Mouse (Mus musculus) kidney, embryonic 15.5 days (tissue): ENCODE data around the gene Pak4. TPM values are rescaled to one million over a fixed set of nuclear protein-coding genes. Genes with fewer than 3 reads are reported as not detected.

Experiments used
- ATAC-seq: fragments of 200-750 bp; cut with Nextera tagmentation; replicated peaks from 2 replicates; pipeline ENCODE4 v1.8.0; 2017; ENCODE audit warnings: moderate TSS enrichment; ENCODE audit not compliant: low FRiP score
- H3K27ac ChIP-seq: fragments of 300-500 bp; sonication (generic); 2 replicates; pipeline ENCODE4 v1.5.1; 2015; ENCODE audit warnings: mild to moderate bottlenecking, inconsistent platforms
- H3K27me3 ChIP-seq: fragments of 300-500 bp; sonication (generic); 2 replicates; pipeline ENCODE4 v1.6.1; 2015; ENCODE audit warnings: inconsistent platforms
- H3K36me3 ChIP-seq: fragments of 300-500 bp; sonication (generic); 2 replicates; pipeline ENCODE4 v1.6.1; 2015; ENCODE audit warnings: inconsistent platforms
- H3K4me1 ChIP-seq: fragments of 300-500 bp; sonication (generic); 2 replicates; pipeline ENCODE4 v1.6.1; 2015; ENCODE audit warnings: inconsistent platforms
- H3K4me2 ChIP-seq: fragments of 300-500 bp; sonication (generic); 2 replicates; pipeline ENCODE4 v1.6.1; 2015; ENCODE audit warnings: moderate library complexity, mild to moderate bottlenecking, inconsistent platforms
- H3K4me3 ChIP-seq: fragments of 300-500 bp; sonication (generic); replicated peaks from 2 replicates; pipeline ENCODE4 v1.5.1; 2015; ENCODE audit warnings: mild to moderate bottlenecking, inconsistent platforms
- H3K9ac ChIP-seq: fragments of 300-500 bp; sonication (generic); 2 replicates; pipeline ENCODE4 v1.6.1; 2015; ENCODE audit warnings: mild to moderate bottlenecking, inconsistent platforms
- H3K9me3 ChIP-seq: fragments of 300-500 bp; sonication (generic); replicated peaks from 2 replicates; pipeline ENCODE4 v1.6.1; 2016; ENCODE audit warnings: inconsistent platforms
- WGBS: fragments of 180-500 bp; shearing (Covaris S2); methylation state at CpG from one replicate; pipeline ENCODE4 v1.1.7; 2015; ENCODE audit warnings: mixed read lengths; 5-methylcytosine and 5-hydroxymethylcytosine counted together
- polyA plus RNA-seq: library from polyadenylated mRNA; unstranded; fragments of >200 nt; fragmentation: Nextera tagmentation; extraction: Ambion mirVana; gene quantifications from 2 replicates; pipeline ENCODE4 v1.2.1, GENCODE M21; 2015

The Pak4 gene
- polyA plus RNA-seq, 1 experiment from 2014 or later, result 72.1 TPM

- no peaks in the 10 kb centered on the region for H3K36me3 ChIP-seq
- peaks cover 13% of the 10 kb centered on the region for H3K4me1 ChIP-seq
- no peak for ATAC-seq
- no peak overlapping the region for H3K4me3 ChIP-seq
- no peak overlapping the region for H3K9ac ChIP-seq
- 78% methylated on average over 5 of the region's 5 CpGs for WGBS
- H3K27me3 ChIP-seq, result no peaks in the 10 kb centered on the region
- H3K4me2 ChIP-seq, result no peak overlapping the region
- H3K9me3 ChIP-seq, result no peaks in the 10 kb centered on the region
- H3K27ac ChIP-seq, result no peak overlapping the region
Measured at GRCm38 (mm10) chr7:28603136-28603535, 5.2 kb upstream of the Pak4 start.

- H3K4me1 ChIP-seq, result peaks cover 20% of the 10 kb centered on the region
- no peak overlapping the region for H3K9ac ChIP-seq
- no peak overlapping the region for H3K4me3 ChIP-seq
- no peak overlapping the region for H3K4me2 ChIP-seq
- 12% methylated on average over 7 of the region's 7 CpGs for WGBS
- no peak overlapping the region for H3K27ac ChIP-seq
- H3K9me3 ChIP-seq, result no peaks in the 10 kb centered on the region
- H3K36me3 ChIP-seq, result no peaks in the 10 kb centered on the region
- ATAC-seq, result no peak
- H3K27me3 ChIP-seq, result no peaks in the 10 kb centered on the region
Measured at GRCm38 (mm10) chr7:28601668-28602067, 3.7 kb upstream of the Pak4 start.

- Histone ChIP-seq H3K27ac (no peak overlapping the region), H3K4me1 (peaks cover 26% of the 10 kb centered on the region), H3K9ac (no peak overlapping the region), H3K36me3 (no peaks in the 10 kb centered on the region), H3K9me3 (no peaks in the 10 kb centered on the region), H3K4me3 (no peak overlapping the region), H3K27me3 (no peaks in the 10 kb centered on the region), H3K4me2 (no peak overlapping the region)
- WGBS, result 9% methylated on average over 11 of the region's 11 CpGs
- ATAC-seq, result no peak
Measured at GRCm38 (mm10) chr7:28601029-28601428, 3.0 kb upstream of the Pak4 start.

GRCm38 (mm10) chr7:28598951-28599350 lies 966 bp upstream of the Pak4 start:
- Histone ChIP-seq H3K9ac (no peak overlapping the region), H3K9me3 (no peaks in the 10 kb centered on the region), H3K27ac (no peak overlapping the region), H3K36me3 (no peaks in the 10 kb centered on the region), H3K4me1 (peaks cover 47% of the 10 kb centered on the region), H3K27me3 (no peaks in the 10 kb centered on the region), H3K4me2 (no peak overlapping the region), H3K4me3 (no peak overlapping the region)
- no peak for ATAC-seq
- 55% methylated on average over 2 of the region's 2 CpGs for WGBS

GRCm38 (mm10) chr7:28597277-28597570 lies 761 bp downstream of the Pak4 start:
- Histone ChIP-seq H3K4me2 (peak overlapping the region; percentile 70), H3K4me3 (peak overlapping the region; percentile 70), H3K4me1 (peaks cover 64% of the 10 kb centered on the region), H3K9me3 (no peaks in the 10 kb centered on the region), H3K9ac (peak overlapping the region; percentile 64), H3K36me3 (no peaks in the 10 kb centered on the region), H3K27ac (peak overlapping the region; percentile 93), H3K27me3 (no peaks in the 10 kb centered on the region)
- 3% methylated on average over 9 of the region's 9 CpGs for WGBS
- no peak for ATAC-seq

GRCm38 (mm10) chr7:28596436-28597276 lies 1.3 kb downstream of the Pak4 start:
- Histone ChIP-seq H3K27me3 (no peaks in the 10 kb centered on the region), H3K36me3 (no peaks in the 10 kb centered on the region), H3K9ac (peak overlapping the region; percentile 64), H3K4me1 (peaks cover 69% of the 10 kb centered on the region), H3K4me3 (peak overlapping the region; percentile 70), H3K9me3 (no peaks in the 10 kb centered on the region), H3K27ac (peak overlapping the region; percentile 93), H3K4me2 (peak overlapping the region; percentile 70)
- WGBS, result 28% methylated on average over 20 of the region's 20 CpGs
- peak; percentile 82 for ATAC-seq

- peak overlapping the region; percentile 64 for H3K9ac ChIP-seq
- peak; percentile 10 for ATAC-seq
- peak overlapping the region; percentile 93 for H3K27ac ChIP-seq
- H3K4me3 ChIP-seq, result peak overlapping the region; percentile 70
- H3K9me3 ChIP-seq, result no peaks in the 10 kb centered on the region
- H3K4me1 ChIP-seq, result peaks cover 70% of the 10 kb centered on the region
- 62% methylated on average over 8 of the region's 8 CpGs for WGBS
- peak overlapping the region; percentile 70 for H3K4me2 ChIP-seq
- H3K27me3 ChIP-seq, result no peaks in the 10 kb centered on the region
- 0 out of 2 replicates have a peak, but pooled peaks cover 3% of the 10 kb centered on the region for H3K36me3 ChIP-seq
Measured at GRCm38 (mm10) chr7:28595751-28596435, 2.1 kb downstream of the Pak4 start.

GRCm38 (mm10) chr7:28593206-28594111 lies 4.5 kb downstream of the Pak4 start:
- no peak for ATAC-seq
- peaks cover 89% of the 10 kb centered on the region for H3K4me1 ChIP-seq
- H3K36me3 ChIP-seq, result 0 out of 2 replicates have a peak, but pooled peaks cover 3% of the 10 kb centered on the region
- H3K9me3 ChIP-seq, result no peaks in the 10 kb centered on the region
- peak overlapping the region; percentile 21; the same call in 1 of the 2 replicates for H3K4me2 ChIP-seq
- H3K27me3 ChIP-seq, result no peaks in the 10 kb centered on the region
- WGBS, result 24% methylated on average over 14 of the region's 14 CpGs
- no peak overlapping the region for H3K4me3 ChIP-seq
- H3K9ac ChIP-seq, result peak overlapping the region; percentile 29; the same call in 1 of the 2 replicates
- peak overlapping the region; percentile 75 for H3K27ac ChIP-seq

- Histone ChIP-seq H3K4me1 (peaks cover 98% of the 10 kb centered on the region), H3K9ac (no peak overlapping the region), H3K4me3 (no peak overlapping the region), H3K27me3 (no peaks in the 10 kb centered on the region), H3K27ac (peak overlapping the region; percentile 75), H3K36me3 (0 out of 2 replicates have a peak, but pooled peaks cover 3% of the 10 kb centered on the region), H3K4me2 (no peak overlapping the region), H3K9me3 (no peaks in the 10 kb centered on the region)
- no peak for ATAC-seq
- 46% methylated on average over 1 of the region's 1 CpGs for whole genome bisulfite sequencing
Measured at GRCm38 (mm10) chr7:28591862-28592261, 6.1 kb downstream of the Pak4 start.

GRCm38 (mm10) chr7:28587644-28588043 lies 10.3 kb downstream of the Pak4 start:
- Histone ChIP-seq H3K9me3 (no peaks in the 10 kb centered on the region), H3K4me2 (peak overlapping the region; percentile 1; the same call in 1 of the 2 replicates), H3K4me1 (peaks cover 93% of the 10 kb centered on the region), H3K4me3 (no peak overlapping the region), H3K27me3 (no peaks in the 10 kb centered on the region), H3K36me3 (0 out of 2 replicates have a peak, but pooled peaks cover 3% of the 10 kb centered on the region), H3K9ac (peak overlapping the region; percentile 21; the same call in 1 of the 2 replicates), H3K27ac (peak overlapping the region; percentile 65)
- peak; percentile 54 for ATAC-seq

GRCm38 (mm10) chr7:28586663-28587411 lies 11.1 kb downstream of the Pak4 start:
- Histone ChIP-seq H3K27me3 (no peaks in the 10 kb centered on the region), H3K36me3 (0 out of 2 replicates have a peak, but pooled peaks cover 3% of the 10 kb centered on the region), H3K4me1 (peaks cover 91% of the 10 kb centered on the region), H3K4me2 (no peak overlapping the region), H3K4me3 (no peak overlapping the region), H3K27ac (peak overlapping the region; percentile 65; the same call in 1 of the 2 replicates), H3K9me3 (no peaks in the 10 kb centered on the region), H3K9ac (no peak overlapping the region)
- ATAC-seq, result no peak
- WGBS, result 44% methylated on average over 6 of the region's 6 CpGs
